Mouse (Mus musculus) spleen, adult 2 months (tissue): Measurements from ENCODE around the gene Olfr64.

Experiments
- CTCF ChIP-seq: fragments of 200-500 bp; IDR thresholded peaks from 2 replicates; pipeline ENCODE4 v1.5.1; 2011; ENCODE audit warnings: mild to moderate bottlenecking, inconsistent platforms; ENCODE audit not compliant: insufficient read depth, insufficient read length, insufficient replicate concordance; ENCODE audit errors: extremely low read depth
- POLR2A ChIP-seq: fragments of 200-500 bp; IDR thresholded peaks from 2 replicates; pipeline ENCODE4 v1.6.1; 2011; ENCODE audit warnings: low read depth, low read length, inconsistent platforms

- TF ChIP-seq CTCF (no peak), POLR2A (no peak)
Measured at GRCm38 (mm10) chr7:103928525-103928924, 34.2 kb upstream of the Olfr64 start, which contains the start of gene Olfr631.
